Mouse (Mus musculus) kidney, embryonic 16.5 days (tissue): Measurements from ENCODE around the gene Mgat4a. TPM values are rescaled to one million over a fixed set of nuclear protein-coding genes. Genes with fewer than 3 reads are reported as not detected.

ENCODE experiments used
- ATAC-seq: fragments of 200-750 bp; cut with Nextera tagmentation; 2 replicates; pipeline ENCODE4 v1.8.0; 2017; ENCODE audit warnings: moderate TSS enrichment; ENCODE audit not compliant: low FRiP score, low TSS enrichment
- H3K27ac ChIP-seq: fragments of 300-500 bp; sonication (generic); 2 replicates; pipeline ENCODE4 v1.5.1; 2014; ENCODE audit warnings: low read length
- H3K27me3 ChIP-seq: fragments of 300-500 bp; sonication (generic); 2 replicates; pipeline ENCODE4 v1.6.1; 2014; ENCODE audit warnings: low read length, control low read depth, mixed read lengths; ENCODE audit not compliant: insufficient read depth
- H3K36me3 ChIP-seq: fragments of 300-500 bp; sonication (generic); 2 replicates; pipeline ENCODE4 v1.6.1; 2014; ENCODE audit warnings: low read length, control low read depth, mixed read lengths; ENCODE audit not compliant: insufficient read depth
- H3K4me1 ChIP-seq: fragments of 300-500 bp; sonication (generic); 2 replicates; pipeline ENCODE4 v1.6.1; 2014; ENCODE audit warnings: low read length, control low read depth, mixed read lengths; ENCODE audit not compliant: insufficient read depth
- H3K4me2 ChIP-seq: fragments of 300-500 bp; sonication (generic); replicated peaks from 2 replicates; pipeline ENCODE4 v1.6.1; 2014; ENCODE audit warnings: low read depth, low read length
- H3K4me3 ChIP-seq: fragments of 300-500 bp; sonication (generic); 2 replicates; pipeline ENCODE4 v1.5.1; 2014; ENCODE audit warnings: mild to moderate bottlenecking, low read length
- H3K9ac ChIP-seq: fragments of 300-500 bp; sonication (generic); replicated peaks from 2 replicates; pipeline ENCODE4 v1.6.1; 2014; ENCODE audit warnings: low read length
- H3K9me3 ChIP-seq: fragments of 300-500 bp; sonication (generic); 2 replicates; pipeline ENCODE4 v1.6.1; 2016; ENCODE audit warnings: low read length, control low read depth
- WGBS: fragments of 180-500 bp; shearing (Covaris S2); extraction: QIAGEN DNeasy Blood & Tissue Kit; methylation state at CpG from one replicate; pipeline ENCODE4 v1.1.7; 2014; 5-methylcytosine and 5-hydroxymethylcytosine counted together
- polyA plus RNA-seq: library from polyadenylated mRNA; unstranded; fragments of >200 nt; fragmentation: Nextera tagmentation; extraction: Ambion mirVana; gene quantifications from 2 replicates; pipeline ENCODE4 v1.2.1, GENCODE M21; 2015

Gene Mgat4a
- polyA plus RNA-seq, 1 experiment from 2014 or later = 8.3 TPM

DNA sequence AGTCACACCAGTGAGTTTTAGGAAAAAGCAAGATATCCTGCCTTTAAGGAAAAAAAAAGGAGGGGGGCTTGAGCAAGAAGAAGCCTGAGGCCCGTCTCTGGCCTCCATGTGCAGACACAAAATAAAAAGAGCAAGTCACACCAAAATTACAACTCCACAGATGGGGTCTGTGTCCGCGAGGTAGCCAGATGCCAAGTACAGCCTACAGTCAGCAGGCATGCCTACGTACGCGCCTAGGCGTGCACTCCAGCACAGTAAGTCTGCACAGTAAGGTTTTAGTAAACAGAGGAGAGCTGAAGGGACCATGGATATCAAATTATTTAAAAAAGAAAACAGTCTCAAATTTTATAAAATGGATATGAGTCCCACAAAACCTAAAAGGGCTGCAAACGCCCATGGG lies 89.5 kb downstream of the Mgat4a start:
- ATAC-seq = no peak
- Histone ChIP-seq H3K4me2 (no peak overlapping the region), H3K9me3 (no peaks in the 10 kb centered on the region), H3K27ac (no peak overlapping the region), H3K9ac (no peak overlapping the region), H3K27me3 (no peaks in the 10 kb centered on the region), H3K4me3 (no peak overlapping the region), H3K36me3 (0 out of 2 replicates have a peak, but pooled peaks cover 5% of the 10 kb centered on the region), H3K4me1 (no peaks in the 10 kb centered on the region)
- 93% methylated on average over 8 of the region's 8 CpGs for WGBS

DNA sequence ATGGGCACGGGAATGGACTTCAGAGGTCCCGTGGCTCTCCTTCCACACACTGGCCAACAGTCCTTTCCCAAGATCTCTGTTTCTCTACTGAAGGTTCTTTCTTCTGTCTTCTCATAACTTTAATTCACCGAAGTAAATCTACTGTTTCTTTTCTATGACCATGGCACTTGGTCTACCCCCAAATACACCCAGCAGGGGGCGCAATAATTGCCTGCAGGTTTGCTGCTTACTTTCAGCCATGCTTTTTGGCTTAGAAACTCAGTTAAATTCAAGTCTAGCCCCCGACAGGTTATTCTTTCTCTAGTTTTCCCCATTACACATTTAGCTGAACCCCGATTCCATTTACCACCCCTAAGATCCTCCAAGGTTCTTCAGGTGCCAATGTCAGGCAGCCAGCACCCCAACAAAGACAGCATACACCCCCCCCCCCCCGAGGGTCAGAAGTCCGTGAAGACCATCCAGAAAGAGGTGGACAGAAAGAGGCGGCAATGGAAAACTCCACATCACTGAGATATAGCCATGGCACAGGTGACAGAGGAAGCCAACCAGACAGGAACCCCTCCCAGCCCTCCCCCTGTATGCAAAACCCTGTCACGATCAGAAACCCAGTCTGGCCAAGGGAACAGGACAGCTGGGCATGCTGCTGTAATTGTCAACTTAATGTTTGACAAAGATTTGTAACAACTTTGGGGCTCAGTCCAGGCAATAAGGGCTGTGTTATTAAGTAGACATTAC lies 92.3 kb downstream of the Mgat4a start:
- WGBS = 81% methylated on average over 10 of the region's 10 CpGs
- H3K27ac ChIP-seq = no peak overlapping the region

DNA sequence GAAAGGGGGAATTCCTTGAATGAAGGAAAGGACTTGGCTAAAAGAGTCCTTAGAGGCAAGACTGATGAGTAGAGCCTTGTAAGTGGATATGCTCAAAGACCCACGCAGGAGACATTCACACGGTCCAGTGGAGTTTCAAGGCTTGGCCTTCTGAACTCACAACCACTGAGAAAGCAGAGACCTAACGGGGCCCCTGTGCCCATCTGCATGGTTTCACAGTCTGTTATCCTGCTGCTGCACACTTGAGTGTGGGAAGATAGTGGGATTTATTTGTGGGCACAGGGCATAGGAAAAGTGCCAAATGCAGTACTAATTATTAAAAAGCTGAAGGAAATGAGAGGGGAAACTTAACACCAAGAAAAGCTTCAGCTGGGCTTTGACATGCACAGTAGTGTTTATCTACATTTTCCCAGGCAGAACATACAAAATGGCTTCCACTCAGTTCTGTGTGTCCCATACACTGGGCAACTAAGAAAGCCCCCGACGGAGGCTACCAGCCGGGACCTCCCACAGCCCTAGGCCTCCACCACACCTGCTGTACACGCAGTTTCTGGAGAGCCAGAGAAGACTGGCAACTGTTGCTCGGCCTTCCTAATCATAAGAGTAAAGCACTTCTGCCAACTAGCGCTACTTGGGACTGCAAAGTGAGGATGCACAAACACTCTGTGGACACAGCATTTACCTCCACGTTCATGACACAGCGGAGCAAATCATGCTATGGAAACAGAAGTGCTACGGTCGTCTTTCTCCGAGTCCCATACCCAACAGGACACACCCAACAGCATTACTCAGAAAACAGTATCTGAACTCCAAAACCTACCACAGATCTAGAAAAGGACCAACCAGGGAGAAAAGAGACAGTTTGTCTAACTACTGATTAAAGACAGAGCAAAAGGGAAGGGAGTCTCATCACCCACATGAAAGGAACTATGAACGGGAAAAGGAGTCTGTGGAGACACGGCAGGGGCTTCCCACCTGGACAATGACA lies 97.7 kb downstream of the Mgat4a start:
- Histone ChIP-seq H3K27me3 (no peaks in the 10 kb centered on the region), H3K4me3 (no peak overlapping the region), H3K27ac (no peak overlapping the region), H3K36me3 (peaks cover 14% of the 10 kb centered on the region; the same call in 1 of the 2 replicates), H3K9ac (no peak overlapping the region), H3K4me2 (no peak overlapping the region), H3K4me1 (no peaks in the 10 kb centered on the region), H3K9me3 (no peaks in the 10 kb centered on the region)
- WGBS = 87% methylated on average over 16 of the region's 16 CpGs
- ATAC-seq = no peak

More for the DNA sequence above, 92.3 kb downstream of the Mgat4a start:
- Histone ChIP-seq H3K4me1 (no peaks in the 10 kb centered on the region), H3K36me3 (0 out of 2 replicates have a peak, but pooled peaks cover 5% of the 10 kb centered on the region), H3K27me3 (no peaks in the 10 kb centered on the region), H3K4me3 (no peak overlapping the region), H3K9me3 (no peaks in the 10 kb centered on the region), H3K4me2 (no peak overlapping the region), H3K9ac (no peak overlapping the region)
- no peak for ATAC-seq

DNA sequence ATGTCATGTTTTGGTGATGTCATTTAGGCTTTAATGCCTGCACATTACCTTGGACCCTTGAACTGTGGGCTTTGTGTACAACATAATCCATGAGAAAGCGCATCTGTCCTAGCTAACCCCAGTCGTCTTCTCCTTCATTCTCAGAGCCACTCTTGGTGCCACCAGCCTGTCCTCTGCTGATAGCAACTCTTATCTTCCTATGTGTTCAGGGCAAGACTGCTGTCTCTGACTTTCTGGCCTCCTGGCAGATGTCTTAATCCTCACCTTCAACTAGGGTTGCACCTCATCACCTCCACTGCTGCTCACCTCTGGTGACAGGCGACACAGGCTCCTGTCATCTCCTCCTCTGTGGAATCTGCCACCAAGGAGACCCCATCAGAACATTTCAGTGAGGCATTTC lies 104.4 kb downstream of the Mgat4a start:
- H3K9ac ChIP-seq = no peak overlapping the region
- peaks cover 6% of the 10 kb centered on the region for H3K4me1 ChIP-seq
- peaks cover 58% of the 10 kb centered on the region for H3K36me3 ChIP-seq
- H3K4me2 ChIP-seq = no peak overlapping the region
- H3K27me3 ChIP-seq = no peaks in the 10 kb centered on the region
- WGBS = 95% methylated on average over 3 of the region's 3 CpGs
- no peak for ATAC-seq
- H3K9me3 ChIP-seq = no peaks in the 10 kb centered on the region
- H3K27ac ChIP-seq = no peak overlapping the region
- H3K4me3 ChIP-seq = no peak overlapping the region

DNA sequence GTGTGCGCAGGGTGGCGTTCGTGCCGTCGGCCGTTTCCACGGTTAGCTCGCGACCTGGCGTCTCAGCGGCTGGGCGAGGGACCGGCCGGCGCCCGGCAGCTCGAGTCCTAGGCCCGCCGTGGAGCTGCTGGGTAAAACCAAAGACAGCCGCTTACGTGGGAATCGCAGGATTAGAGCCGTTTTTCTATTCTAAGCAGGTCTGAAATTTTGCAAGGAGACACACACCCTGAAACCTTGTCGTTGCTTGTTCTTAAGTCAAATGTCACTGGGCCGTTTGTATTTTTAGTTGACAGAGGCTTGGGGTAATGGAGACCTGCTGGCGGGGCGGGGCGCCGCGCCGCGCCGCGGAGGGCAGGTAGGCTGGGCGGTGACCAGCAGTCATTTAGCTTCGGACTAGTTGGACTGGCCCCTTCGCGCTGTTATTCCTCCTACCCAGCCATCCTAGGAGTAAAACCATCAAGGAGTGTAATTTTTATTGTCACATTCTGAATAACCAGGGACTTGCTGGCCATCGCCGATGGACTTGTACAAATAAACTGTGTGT lies 110.4 kb downstream of the Mgat4a start:
- under 1% methylated on average over 40 of the region's 40 CpGs for WGBS
- Histone ChIP-seq H3K27me3 (no peaks in the 10 kb centered on the region), H3K4me3 (peak overlapping the region; percentile 85), H3K9ac (peak overlapping the region; percentile 85), H3K36me3 (peaks cover 31% of the 10 kb centered on the region), H3K9me3 (no peaks in the 10 kb centered on the region), H3K27ac (peak overlapping the region; percentile 47), H3K4me1 (peaks cover 23% of the 10 kb centered on the region), H3K4me2 (peak overlapping the region; percentile 86)
- ATAC-seq = peak; percentile 52; the same call in 1 of the 2 replicates

DNA sequence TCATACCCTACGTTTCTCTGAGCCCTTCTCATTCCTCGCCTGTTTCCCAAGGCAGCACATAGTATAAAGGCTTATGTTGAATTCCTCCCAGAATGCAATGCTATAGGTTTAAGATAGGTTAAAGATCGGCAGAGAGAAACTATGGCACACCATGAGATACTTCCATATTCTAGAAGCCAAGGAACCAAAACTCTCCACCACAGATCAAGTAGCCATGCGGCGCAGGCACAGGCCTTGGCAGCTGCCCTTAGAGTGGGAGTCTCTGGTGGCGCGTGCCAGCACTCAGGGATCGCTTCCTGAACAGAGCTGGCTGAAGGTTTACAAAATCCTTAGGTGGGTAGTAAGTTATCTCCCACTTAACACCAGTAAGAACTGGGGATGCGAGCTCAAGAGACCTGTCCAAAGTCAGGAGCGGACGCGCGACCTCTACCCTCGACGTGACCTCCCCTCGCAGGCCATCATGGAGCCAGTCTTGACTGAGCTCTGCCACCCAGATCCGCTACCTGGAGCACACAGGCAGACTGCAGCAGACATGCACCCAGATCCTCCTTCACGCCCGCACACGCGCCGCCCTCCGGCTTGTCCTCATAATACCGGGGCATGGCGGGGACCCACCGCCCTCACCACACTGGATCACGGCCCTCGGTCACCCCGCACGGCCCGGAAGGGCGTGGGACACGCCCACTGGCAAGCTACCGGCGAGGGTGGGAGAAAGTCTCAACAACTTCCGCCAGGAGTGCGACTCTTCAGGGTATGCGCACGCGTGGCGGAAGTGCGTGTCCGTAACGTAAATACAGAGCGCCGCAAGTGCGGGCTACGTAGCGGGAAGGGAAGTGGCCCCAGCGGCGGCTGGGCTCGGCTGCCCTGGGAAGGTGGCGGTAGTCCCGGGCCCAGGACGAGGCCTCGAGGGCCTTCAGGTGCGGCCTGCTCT lies 111.2 kb downstream of the Mgat4a start, which contains the start of the genes Coa5 and Unc50:
Coa5 (minus strand) TSS at position 738 of the 931 bp plus-strand sequence.
Unc50 (plus strand) TSS at position 774 of the 931 bp plus-strand sequence.
- no peaks in the 10 kb centered on the region for H3K9me3 ChIP-seq
- H3K4me1 ChIP-seq = peaks cover 23% of the 10 kb centered on the region
- peak within 1 kb of the TSS; percentile 51 for H3K27ac ChIP-seq
- peak within 1 kb of the TSS; percentile 86 for H3K4me2 ChIP-seq
- peaks cover 29% of the 10 kb centered on the region for H3K36me3 ChIP-seq
- ATAC-seq = peak; percentile 99
- 2% methylated on average over 57 of the region's 57 CpGs for WGBS
- H3K9ac ChIP-seq = peak within 1 kb of the TSS; percentile 85
- no peaks in the 10 kb centered on the region for H3K27me3 ChIP-seq
- peak within 1 kb of the TSS; percentile 85 for H3K4me3 ChIP-seq

GRCm38 (mm10) chr1:37428911-37429310 lies 111.9 kb downstream of the Mgat4a start:
- Histone ChIP-seq H3K4me2 (peak overlapping the region; percentile 86), H3K4me3 (peak overlapping the region; percentile 85), H3K36me3 (peaks cover 31% of the 10 kb centered on the region), H3K9me3 (peaks cover 6% of the 10 kb centered on the region), H3K4me1 (peaks cover 23% of the 10 kb centered on the region), H3K9ac (peak overlapping the region; percentile 85), H3K27ac (no peak overlapping the region), H3K27me3 (no peaks in the 10 kb centered on the region)
- no peak for ATAC-seq
- 47% methylated on average over 2 of the region's 2 CpGs for WGBS

DNA sequence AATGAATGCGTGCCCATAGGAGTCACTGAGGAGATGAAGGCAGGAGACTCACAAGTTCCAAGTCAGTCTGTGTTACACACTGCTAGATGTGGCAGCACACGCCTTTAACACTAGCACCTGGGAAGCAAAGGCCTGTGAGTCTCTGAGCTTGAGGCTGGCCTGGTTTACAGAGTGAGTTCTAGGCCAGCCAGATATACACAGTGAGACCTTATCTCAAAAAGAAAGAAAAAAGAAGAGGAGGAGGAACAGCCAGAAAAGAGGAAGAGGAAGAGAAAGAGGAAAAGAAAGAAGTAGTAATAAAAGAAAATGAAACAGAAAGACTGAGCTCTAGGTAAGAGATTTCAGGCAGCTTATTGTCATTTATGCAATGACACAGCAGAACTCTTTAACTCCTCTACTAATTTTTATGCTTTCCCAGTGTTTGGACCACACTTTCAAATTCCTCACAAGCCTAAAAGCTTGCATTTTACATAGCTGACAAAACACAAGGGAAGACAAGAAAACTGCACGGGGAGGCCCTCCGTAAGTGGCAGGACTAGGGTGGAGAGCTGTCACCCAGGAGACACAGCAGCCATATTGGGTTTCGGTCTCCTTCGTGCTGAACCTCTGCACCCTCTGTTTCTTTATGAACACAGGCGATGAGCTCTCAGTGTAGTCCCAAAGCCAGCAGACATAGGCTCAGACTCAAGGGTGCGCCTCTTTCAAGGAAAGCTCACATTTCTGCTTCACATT lies 113.5 kb downstream of the Mgat4a start:
- 92% methylated on average over 8 of the region's 8 CpGs for WGBS
- H3K36me3 ChIP-seq = peaks cover 31% of the 10 kb centered on the region
- H3K4me1 ChIP-seq = peaks cover 23% of the 10 kb centered on the region

More for the DNA sequence above, 113.5 kb downstream of the Mgat4a start:
- Histone ChIP-seq H3K9me3 (peaks cover 10% of the 10 kb centered on the region), H3K4me3 (no peak overlapping the region), H3K27me3 (no peaks in the 10 kb centered on the region), H3K27ac (no peak overlapping the region), H3K9ac (no peak overlapping the region), H3K4me2 (no peak overlapping the region)
- no peak for ATAC-seq
